Mouse (Mus musculus): ENCODE results near the gene Cacnb4.

- TF ChIP-seq POLR2A (IDR thresholded peaks at IDR 0.05; ENCODE audit: borderline replicate concordance, control insufficient read depth, low read depth, low read length) (no peak), CTCF (IDR thresholded peaks at IDR 0.05; ENCODE audit: control insufficient read depth, insufficient read depth, low read length) (no peak)
Observed at GRCm38 (mm10) chr2:52489840-52490239, 186.8 kb downstream of the Cacnb4 start.
